8 mouse cellular contexts compared by ENCODE assay signal in genomic region chr10:93589281-93589848, GRCm38 (mm10). TPM values are rescaled to one million over a fixed set of nuclear protein-coding genes. Genes with fewer than 3 reads are reported as not detected.
DNase-seq lines count a peak whose midpoint lies in the region; ATAC-seq and TF ChIP-seq lines count a peak whose summit lies in the region.

Gene Snrpf, minus strand, starts transcription at chr10:93589706.

- peak; percentile 90 for DNase-seq in G1E (ENCODE audit: low spot score)
- DNase-seq in cerebellum, adult 18-20 months, result peak; percentile 85 to 95
- peak; percentile 95 for DNase-seq in heart, postnatal 36 days
- peak; percentile 91 for DNase-seq in layer of hippocampus, adult 2 months (ENCODE audit: low spot score in 2 of 2)
- DNase-seq in lung, embryonic 14.5 days, result peak; percentile 98
- peak; percentile 92 for DNase-seq in thymus, adult 2 months

- peaks cover 2% of the 10 kb centered on the region; the same call in 1 of the 2 replicates for H3K27me3 ChIP-seq in G1E (ENCODE audit: insufficient read depth, low read length)
- 0 out of 2 replicates have a peak, but pooled peaks cover 2% of the 10 kb centered on the region for H3K27me3 ChIP-seq in forebrain, embryonic 16.5 days (replicated peaks; ENCODE audit: control insufficient read depth, insufficient read depth, low read length)
- H3K27me3 ChIP-seq in lung, embryonic 14.5 days (ENCODE audit: insufficient read depth, low read length), result no peaks in the 10 kb centered on the region
- H3K27me3 ChIP-seq in thymus, adult 2 months (ENCODE audit: control insufficient read depth, insufficient read depth, low read length), result no peaks in the 10 kb centered on the region

- H3K27ac ChIP-seq in forebrain, embryonic 16.5 days (ENCODE audit: low read length), result peak within 1 kb of the TSS; percentile 83
- H3K27ac ChIP-seq in layer of hippocampus, adult 2 months, result peak within 1 kb of the TSS; percentile 88
- H3K27ac ChIP-seq in lung, embryonic 14.5 days (ENCODE audit: low read depth), result peak within 1 kb of the TSS; percentile 80; the same call in 1 of the 2 replicates
- H3K27ac ChIP-seq in olfactory bulb, adult 2 months (ENCODE audit: insufficient read depth, low read depth, low read length), result no peak within 1 kb of the TSS; the same call in 1 of the 2 replicates
- peak within 1 kb of the TSS; percentile 51; the same call in 1 of the 2 replicates for H3K27ac ChIP-seq in thymus, adult 2 months (ENCODE audit: control insufficient read depth, insufficient read depth, low read length)

- H3K36me3 ChIP-seq in G1E (replicated peaks), result peaks cover 34% of the 10 kb centered on the region
- H3K36me3 ChIP-seq in forebrain, embryonic 16.5 days (ENCODE audit: control insufficient read depth, insufficient read depth), result peaks cover 8% of the 10 kb centered on the region
- H3K36me3 ChIP-seq in lung, embryonic 14.5 days (ENCODE audit: insufficient read depth), result peaks cover 16% of the 10 kb centered on the region
- peaks cover 5% of the 10 kb centered on the region; the same call in 1 of the 2 replicates for H3K36me3 ChIP-seq in thymus, adult 2 months (ENCODE audit: control insufficient read depth, insufficient read depth, low read length)

- peak; percentile 87 for ATAC-seq in G1E (ENCODE audit: extremely low read depth, insufficient number of reproducible peaks, low FRiP score, poor library complexity, severe bottlenecking)
- peak; percentile 88 for ATAC-seq in forebrain, embryonic 16.5 days
- peak; percentile 90 for ATAC-seq in lung, embryonic 14.5 days (ENCODE audit: insufficient read depth)

- peak within 1 kb of the TSS; percentile 85 for H3K4me3 ChIP-seq in G1E (ENCODE audit: low read depth, low read length)
- peak within 1 kb of the TSS; percentile 92 for H3K4me3 ChIP-seq in forebrain, embryonic 16.5 days (replicated peaks; ENCODE audit: low read length)
- peak within 1 kb of the TSS; percentile 85 for H3K4me3 ChIP-seq in layer of hippocampus, adult 2 months
- H3K4me3 ChIP-seq in lung, embryonic 14.5 days (ENCODE audit: low read depth, low read length), result peak within 1 kb of the TSS; percentile 84
- H3K4me3 ChIP-seq in olfactory bulb, adult 2 months (ENCODE audit: insufficient read depth, low read depth, low read length), result peak within 1 kb of the TSS; percentile 67
- peak within 1 kb of the TSS; percentile 82 for H3K4me3 ChIP-seq in thymus, adult 2 months (ENCODE audit: control insufficient read depth, insufficient read depth, low read length)

- under 1% methylated on average over 63 of the region's 63 CpGs for WGBS in forebrain, embryonic 16.5 days
- under 1% methylated on average over 63 of the region's 63 CpGs for WGBS in lung, embryonic 14.5 days
- WGBS in olfactory bulb, adult 2 months, result under 1% methylated on average over 63 of the region's 63 CpGs
- WGBS in thymus, adult 2 months, result under 1% methylated on average over 62 of the region's 63 CpGs

- peak within 1 kb of the TSS; percentile 96 for H3K4me2 ChIP-seq in forebrain, embryonic 16.5 days (ENCODE audit: low read length)
- H3K4me2 ChIP-seq in lung, embryonic 14.5 days, result peak within 1 kb of the TSS; percentile 90

- intact Hi-C loops in heart, postnatal 36 days (cut with DNase I), result no loop called here

- TF ChIP-seq POLR2A in olfactory bulb, adult 2 months (IDR thresholded peaks at IDR 0.05; ENCODE audit: insufficient read depth, low read depth, low read length), result peak; percentile 63; the same call in 1 of the 2 replicates
- 0 out of 2 replicates have a peak, but pooled peaks have one; percentile 62 for TF ChIP-seq POLR2A in thymus, adult 2 months (IDR thresholded peaks at IDR 0.05; ENCODE audit: control insufficient read depth, extremely low read depth, insufficient read depth, low read length, poor library complexity)

- H3K9me3 ChIP-seq in G1E (replicated peaks), result no peaks in the 10 kb centered on the region
- no peaks in the 10 kb centered on the region for H3K9me3 ChIP-seq in forebrain, embryonic 16.5 days (ENCODE audit: control insufficient read depth, low read length)
- no peaks in the 10 kb centered on the region for H3K9me3 ChIP-seq in lung, embryonic 14.5 days (ENCODE audit: low read depth, low read length)

- no peak for TF ChIP-seq CTCF in G1E (IDR thresholded peaks at IDR 0.05; ENCODE audit: low read depth, low read length)
- TF ChIP-seq CTCF in layer of hippocampus, adult 2 months (conservative IDR thresholded peaks at IDR 0.05), result no peak
- no peak for TF ChIP-seq CTCF in lung, embryonic 14.5 days (IDR thresholded peaks at IDR 0.05; ENCODE audit: low read depth)
- TF ChIP-seq CTCF in olfactory bulb, adult 2 months (IDR thresholded peaks at IDR 0.05; ENCODE audit: insufficient read depth, low read depth, low read length), result no peak
- TF ChIP-seq CTCF in thymus, adult 2 months (IDR thresholded peaks at IDR 0.05; ENCODE audit: borderline replicate concordance, control insufficient read depth, extremely low read depth, insufficient read depth, low read length, poor library complexity), result no peak

- peak within 1 kb of the TSS; percentile 87 for H3K9ac ChIP-seq in forebrain, embryonic 16.5 days (replicated peaks; ENCODE audit: low read depth, low read length)
- H3K9ac ChIP-seq in lung, embryonic 14.5 days, result peak within 1 kb of the TSS; percentile 88

- peaks cover 27% of the 10 kb centered on the region for H3K4me1 ChIP-seq in G1E (ENCODE audit: insufficient read depth, low read depth, low read length)
- H3K4me1 ChIP-seq in forebrain, embryonic 16.5 days (replicated peaks; ENCODE audit: control insufficient read depth, insufficient read depth, low read length), result peaks cover 21% of the 10 kb centered on the region
- peaks cover 3% of the 10 kb centered on the region; the same call in 1 of the 2 replicates for H3K4me1 ChIP-seq in lung, embryonic 14.5 days (ENCODE audit: insufficient read depth)
- 0 out of 2 replicates have a peak, but pooled peaks cover 6% of the 10 kb centered on the region for H3K4me1 ChIP-seq in olfactory bulb, adult 2 months (ENCODE audit: control insufficient read depth, insufficient read depth, low read length)
- peaks cover 8% of the 10 kb centered on the region for H3K4me1 ChIP-seq in thymus, adult 2 months (replicated peaks; ENCODE audit: control insufficient read depth, insufficient read depth, low read length)

RNA-seq across cellular contexts. Expression of gene Snrpf, which starts in this region (rescaled TPM):
- total RNA-seq in G1E (2014; fragmentation: Nextera tagmentation) (53.5 and 54.7 TPM in 2 replicates), G1E (2017) (62.8 and 85.8 TPM in 2 replicates)
- 138 and 149 TPM in 2 replicates for polyA plus RNA-seq in G1E (2012)
- 75.7 and 77.8 TPM in 2 replicates for polyA plus RNA-seq in forebrain, embryonic 16.5 days (2015; fragmentation: Nextera tagmentation; extraction: Ambion mirVana)
- total RNA-seq in heart, postnatal 36 days (2021), result 10 to 100 TPM in 1 of 2 experiments, 1 to 10 TPM in 1; 7.4 to 11.5 TPM
- total RNA-seq in layer of hippocampus, adult 2 months (2021), result 10 to 100 TPM; 11.5 to 12.6 TPM
- 148 and 155 TPM in 2 replicates for polyA plus RNA-seq in lung, embryonic 14.5 days (2014; fragmentation: Nextera tagmentation; extraction: Ambion mirVana)
- polyA plus RNA-seq in olfactory bulb, adult 2 months (2012; ENCODE audit: insufficient read depth, insufficient read length, low replicate concordance, missing spikeins), result not detected in 2 replicates
- polyA plus RNA-seq in thymus, adult 2 months (2012; rRNA removed), result 88.9 and 92.2 TPM in 2 replicates

Comparison
In these comparisons a context has a peak if more than half of its experiments do, and no peak if none do; other contexts are left out.
1. RNA of gene Snrpf (polyA plus RNA-seq): 148 to 155 TPM in lung, embryonic 14.5 days, 138 to 149 TPM in G1E, 88.9 to 92.2 TPM in thymus, adult 2 months and 75.7 to 77.8 TPM in forebrain, embryonic 16.5 days; not detected in olfactory bulb, adult 2 months; every median in the first group is over 10 times any median in the second.
2. Peak in every context shown above with its lines, with median percentiles within 50 percentile points of each other: ATAC-seq, DNase-seq and H3K4me3 ChIP-seq.